Mouse (Mus musculus) intestine, embryonic 16.5 days (tissue): Measurements from ENCODE around the gene Taf1a. TPM values are rescaled to one million over a fixed set of nuclear protein-coding genes. Genes with fewer than 3 reads are reported as not detected.
A peak's percentile ranks its signal among the peaks of the same experiment; 100 is the strongest.
"Not testable (repeated sequence)": the region's sequence is repeated elsewhere in the genome, so short reads cannot be mapped to it uniquely, and the experiment has no call there.

Source experiments
- ATAC-seq: fragments of 200-750 bp; cut with Nextera tagmentation; 2 replicates; pipeline ENCODE4 v1.8.0; 2017; ENCODE audit warnings: moderate TSS enrichment, moderate library complexity
- H3K27ac ChIP-seq: fragments of 300-500 bp; sonication (generic); 2 replicates; pipeline ENCODE4 v1.5.1; 2014; ENCODE audit warnings: mild to moderate bottlenecking, low read length
- H3K27me3 ChIP-seq: fragments of 300-500 bp; sonication (generic); replicated peaks from 2 replicates; pipeline ENCODE4 v1.6.1; 2014; ENCODE audit warnings: low read length, control low read depth, mixed read lengths; ENCODE audit not compliant: control insufficient read depth, insufficient read depth
- H3K36me3 ChIP-seq: fragments of 300-500 bp; sonication (generic); 2 replicates; pipeline ENCODE4 v1.6.1; 2014; ENCODE audit warnings: low read length, control low read depth; ENCODE audit not compliant: control insufficient read depth, insufficient read depth
- H3K4me1 ChIP-seq: fragments of 300-500 bp; sonication (generic); 2 replicates; pipeline ENCODE4 v1.6.1; 2014; ENCODE audit warnings: low read length, control low read depth, mixed read lengths; ENCODE audit not compliant: control insufficient read depth, insufficient read depth
- H3K4me2 ChIP-seq: fragments of 300-500 bp; sonication (generic); 2 replicates; pipeline ENCODE4 v1.6.1; 2014; ENCODE audit warnings: low read depth, low read length, control low read depth
- H3K4me3 ChIP-seq: fragments of 300-500 bp; sonication (generic); 2 replicates; pipeline ENCODE4 v1.5.1; 2014; ENCODE audit warnings: mild to moderate bottlenecking, low read length
- H3K9ac ChIP-seq: fragments of 300-500 bp; sonication (generic); 2 replicates; pipeline ENCODE4 v1.6.1; 2014; ENCODE audit warnings: low read depth, low read length
- H3K9me3 ChIP-seq: fragments of 300-500 bp; sonication (generic); 2 replicates; pipeline ENCODE4 v1.6.1; 2016; ENCODE audit warnings: low read length, control low read depth; ENCODE audit not compliant: control insufficient read depth
- WGBS: fragments of 180-500 bp; shearing (Covaris S2); extraction: QIAGEN DNeasy Blood & Tissue Kit; methylation state at CpG from one replicate; pipeline ENCODE4 v1.1.7; 2014; 5-methylcytosine and 5-hydroxymethylcytosine counted together
- polyA plus RNA-seq: library from polyadenylated mRNA; unstranded; fragments of >200 nt; fragmentation: Nextera tagmentation; extraction: Ambion mirVana; gene quantifications from 2 replicates; pipeline ENCODE4 v1.2.1, GENCODE M21; 2015

Taf1a gene
- polyA plus RNA-seq, 1 experiment from 2014 or later, result 14.5 TPM

GRCm38 (mm10) chr1:183382621-183383020, 6.2 kb upstream of the Taf1a start:
- H3K9me3 ChIP-seq, result no peaks in the 10 kb centered on the region
- H3K9ac ChIP-seq, result no peak overlapping the region
- H3K4me2 ChIP-seq, result no peak overlapping the region
- no peak overlapping the region for H3K4me3 ChIP-seq
- no peaks in the 10 kb centered on the region for H3K27me3 ChIP-seq
- H3K27ac ChIP-seq, result no peak overlapping the region
- 78% methylated on average over 2 of the region's 2 CpGs for WGBS
- H3K4me1 ChIP-seq, result no peaks in the 10 kb centered on the region
- no peaks in the 10 kb centered on the region for H3K36me3 ChIP-seq
- ATAC-seq, result no peak

- not testable (repeated sequence) for H3K4me2 ChIP-seq, H3K9ac ChIP-seq, H3K27me3 ChIP-seq, ATAC-seq, H3K36me3 ChIP-seq, H3K4me1 ChIP-seq, H3K4me3 ChIP-seq, H3K9me3 ChIP-seq, H3K27ac ChIP-seq
- 91% methylated on average over 3 of the region's 3 CpGs for WGBS
Observed at GRCm38 (mm10) chr1:183387421-183387820, 1.4 kb upstream of the Taf1a start.

DNA sequence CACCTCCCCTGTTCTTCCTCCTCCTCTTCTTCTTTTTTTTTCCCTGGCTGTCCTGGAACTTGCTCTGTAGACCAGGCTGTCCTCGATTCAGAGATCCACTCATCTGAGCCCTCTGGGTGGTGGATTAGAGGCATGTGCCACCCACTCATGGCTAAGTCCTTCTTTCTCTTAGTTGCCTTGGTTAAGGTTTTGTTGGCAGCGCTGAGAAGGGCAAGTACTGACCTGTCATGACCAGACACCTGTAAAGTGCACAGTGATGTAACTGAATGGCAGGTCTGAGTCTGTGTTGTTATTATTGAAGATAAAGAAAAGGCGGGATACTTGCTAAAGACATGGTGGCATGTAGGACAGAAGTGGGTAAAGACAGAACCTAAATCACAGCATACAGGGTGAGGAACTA, 14.6 kb downstream of the Taf1a start:
- H3K9ac ChIP-seq, result no peak overlapping the region
- H3K9me3 ChIP-seq, result no peaks in the 10 kb centered on the region
- no peak overlapping the region for H3K4me2 ChIP-seq
- no peak overlapping the region for H3K27ac ChIP-seq
- H3K4me1 ChIP-seq, result no peaks in the 10 kb centered on the region
- ATAC-seq, result no peak
- 95% methylated on average over 3 of the region's 3 CpGs for WGBS
- H3K36me3 ChIP-seq, result peaks cover 23% of the 10 kb centered on the region
- no peaks in the 10 kb centered on the region for H3K27me3 ChIP-seq
- no peak overlapping the region for H3K4me3 ChIP-seq

DNA sequence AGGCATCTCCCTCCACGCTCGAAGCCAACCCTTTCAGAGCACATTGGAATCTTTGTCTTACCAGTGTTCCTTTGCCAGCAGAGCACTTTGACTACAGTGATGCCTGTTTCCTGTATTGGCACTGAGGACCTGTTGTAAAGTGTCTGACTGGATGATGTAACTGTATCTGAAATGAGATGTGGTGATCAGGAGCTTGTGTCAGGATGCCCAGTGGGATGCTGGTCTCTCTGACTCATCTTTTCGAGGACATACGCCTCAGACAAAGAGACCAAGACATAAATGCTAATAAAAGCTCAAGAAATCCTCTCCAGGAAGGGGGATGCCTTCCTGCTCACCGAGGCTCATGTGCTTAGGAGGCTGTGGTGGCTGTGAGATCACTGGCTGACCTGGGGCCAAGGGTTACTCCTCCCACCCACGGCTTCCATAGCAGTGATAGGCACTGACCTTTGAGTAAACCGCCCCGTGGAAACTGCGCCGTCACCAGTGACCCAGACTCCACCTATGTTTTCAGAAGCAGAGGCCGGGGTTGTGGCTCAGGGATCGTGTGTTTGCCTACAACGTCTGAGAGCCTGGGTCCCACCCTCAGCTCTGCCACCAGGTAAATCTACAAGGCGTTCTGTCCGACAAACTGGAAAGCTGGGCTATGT, 25.4 kb downstream of the Taf1a start:
- Histone ChIP-seq H3K4me2 (no peak overlapping the region), H3K27ac (no peak overlapping the region), H3K4me3 (no peak overlapping the region), H3K9ac (no peak overlapping the region), H3K9me3 (no peaks in the 10 kb centered on the region), H3K36me3 (no peaks in the 10 kb centered on the region), H3K27me3 (no peaks in the 10 kb centered on the region), H3K4me1 (no peaks in the 10 kb centered on the region)
- WGBS, result 87% methylated on average over 15 of the region's 15 CpGs
- ATAC-seq, result no peak

GRCm38 (mm10) chr1:183417873-183418272, 29.1 kb downstream of the Taf1a start, which contains the start of gene Hhipl2:
Hhipl2 (plus strand) TSS chr1:183418215.
- Histone ChIP-seq H3K9me3 (no peaks in the 10 kb centered on the region), H3K4me2 (no peak within 1 kb of the TSS), H3K4me1 (no peaks in the 10 kb centered on the region), H3K27me3 (no peaks in the 10 kb centered on the region), H3K36me3 (no peaks in the 10 kb centered on the region), H3K9ac (no peak within 1 kb of the TSS), H3K4me3 (no peak within 1 kb of the TSS), H3K27ac (no peak within 1 kb of the TSS)
- no peak for ATAC-seq
- 65% methylated on average over 12 of the region's 12 CpGs for WGBS

- no peaks in the 10 kb centered on the region for H3K27me3 ChIP-seq
Observed at GRCm38 (mm10) chr1:183419741-183420140, 31.0 kb downstream of the Taf1a start.

GRCm38 (mm10) chr1:183420296-183420695, 31.5 kb downstream of the Taf1a start:
- no peaks in the 10 kb centered on the region for H3K27me3 ChIP-seq
- no peak for ATAC-seq
- no peaks in the 10 kb centered on the region for H3K9me3 ChIP-seq
- H3K36me3 ChIP-seq, result no peaks in the 10 kb centered on the region
- H3K9ac ChIP-seq, result no peak overlapping the region
- H3K4me1 ChIP-seq, result no peaks in the 10 kb centered on the region
- H3K4me3 ChIP-seq, result no peak overlapping the region
- H3K27ac ChIP-seq, result no peak overlapping the region
- H3K4me2 ChIP-seq, result no peak overlapping the region
- 83% methylated on average over 10 of the region's 10 CpGs for WGBS

More at GRCm38 (mm10) chr1:183419741-183420140, 31.0 kb downstream of the Taf1a start:
- no peaks in the 10 kb centered on the region for H3K4me1 ChIP-seq
- H3K27ac ChIP-seq, result no peak overlapping the region
- H3K9me3 ChIP-seq, result no peaks in the 10 kb centered on the region
- H3K36me3 ChIP-seq, result no peaks in the 10 kb centered on the region
- no peak overlapping the region for H3K9ac ChIP-seq
- WGBS, result 77% methylated on average over 7 of the region's 7 CpGs
- no peak overlapping the region for H3K4me2 ChIP-seq
- H3K4me3 ChIP-seq, result no peak overlapping the region
- no peak for ATAC-seq

DNA sequence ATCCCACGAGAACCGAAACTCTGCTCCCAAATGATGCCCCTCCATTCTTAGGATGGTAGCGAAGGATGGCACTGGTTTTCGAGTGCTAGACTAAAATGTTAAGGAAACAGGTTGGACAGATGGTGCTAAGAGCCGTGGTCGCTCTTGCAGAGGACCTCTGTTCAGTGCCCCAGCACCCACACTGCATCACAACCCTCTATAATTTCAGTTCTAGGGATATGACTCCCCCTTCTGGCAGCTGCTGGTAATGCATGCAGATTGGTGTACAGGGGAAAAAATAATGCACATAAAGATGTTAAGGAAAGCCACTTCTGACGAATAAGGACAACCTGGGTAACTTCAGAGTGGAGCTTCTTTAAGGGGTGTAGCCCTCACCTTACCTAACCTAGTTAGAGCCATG, 35.3 kb downstream of the Taf1a start:
- H3K4me3 ChIP-seq, result no peak overlapping the region
- no peaks in the 10 kb centered on the region for H3K36me3 ChIP-seq
- no peak overlapping the region for H3K4me2 ChIP-seq
- no peak overlapping the region for H3K27ac ChIP-seq
- no peaks in the 10 kb centered on the region for H3K9me3 ChIP-seq
- 96% methylated on average over 7 of the region's 7 CpGs for WGBS
- no peak overlapping the region for H3K9ac ChIP-seq
- H3K4me1 ChIP-seq, result no peaks in the 10 kb centered on the region
- H3K27me3 ChIP-seq, result no peaks in the 10 kb centered on the region
- ATAC-seq, result no peak

- Histone ChIP-seq H3K4me3 (no peak overlapping the region), H3K36me3 (no peaks in the 10 kb centered on the region), H3K27me3 (no peaks in the 10 kb centered on the region), H3K4me1 (peaks cover 7% of the 10 kb centered on the region), H3K9ac (no peak overlapping the region), H3K4me2 (no peak overlapping the region), H3K9me3 (no peaks in the 10 kb centered on the region), H3K27ac (no peak overlapping the region)
- 88% methylated on average over 9 of the region's 9 CpGs for WGBS
- ATAC-seq, result no peak
Observed at GRCm38 (mm10) chr1:183434918-183435317, 46.1 kb downstream of the Taf1a start.

DNA sequence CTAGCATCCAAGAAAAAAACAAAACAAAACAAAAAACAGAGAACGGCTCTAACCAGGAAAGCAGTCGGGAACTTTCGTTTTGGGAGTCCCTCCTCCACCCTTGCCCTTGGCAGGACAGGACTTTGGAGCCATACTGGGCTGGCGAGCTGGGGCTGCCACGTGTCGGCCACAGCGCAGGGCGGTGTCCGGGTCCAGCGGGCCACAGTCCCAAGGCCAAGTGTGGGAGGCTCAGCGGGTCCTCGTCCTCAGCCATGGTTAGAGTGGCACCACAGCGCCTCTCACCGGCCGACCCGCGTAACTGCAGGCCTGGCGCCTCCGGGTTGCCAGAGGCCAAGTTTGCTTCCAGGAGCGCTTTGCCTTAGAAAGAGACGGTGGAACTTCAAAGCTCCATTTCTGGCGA, 50.3 kb downstream of the Taf1a start:
- Histone ChIP-seq H3K4me2 (peak overlapping the region; percentile 46), H3K9ac (0 out of 2 replicates have a peak overlapping the region, but pooled peaks have one; percentile 20), H3K4me3 (peak overlapping the region; percentile 36), H3K4me1 (peaks cover 9% of the 10 kb centered on the region), H3K9me3 (no peaks in the 10 kb centered on the region), H3K27ac (no peak overlapping the region), H3K27me3 (no peaks in the 10 kb centered on the region), H3K36me3 (no peaks in the 10 kb centered on the region)
- 27% methylated on average over 22 of the region's 22 CpGs for WGBS
- peak; percentile 85 for ATAC-seq
